Mouse (Mus musculus) cerebellum, adult 2 months (tissue): ENCODE measurements around the gene Pqbp1.
"Not testable (repeated sequence)": the region's sequence is repeated elsewhere in the genome, so short reads cannot be mapped to it uniquely, and the experiment has no call there.

ENCODE experiments used
- CTCF ChIP-seq: fragments of 200-500 bp; IDR thresholded peaks from 2 replicates; pipeline ENCODE4 v1.5.1; 2011; ENCODE audit warnings: low read depth, mild to moderate bottlenecking, control low read depth, low read length, moderate library complexity, borderline replicate concordance; ENCODE audit not compliant: insufficient read depth
- POLR2A ChIP-seq: fragments of 200-500 bp; IDR thresholded peaks from 2 replicates; pipeline ENCODE4 v1.6.1; 2011; ENCODE audit warnings: low read length, control low read depth, borderline replicate concordance; ENCODE audit not compliant: insufficient read depth

- not testable (repeated sequence) for TF ChIP-seq POLR2A
- 0 out of 2 replicates have a peak, but pooled peaks have one; percentile 6 for TF ChIP-seq CTCF
Measured at GRCm38 (mm10) chrX:7915669-7916068, 16.6 kb upstream of the Pqbp1 start.
